Mouse (Mus musculus) adrenal gland, adult (tissue): ENCODE data around the gene Ahsa1.
"Not testable (repeated sequence)": the region's sequence is repeated elsewhere in the genome, so short reads cannot be mapped to it uniquely, and the experiment has no call there.

ENCODE experiments used
- DNase-seq, 2 experiments: peaks; one replicate each; pipeline ENCODE4 v3.0.0; 2022 to 2023; ENCODE audit warnings: low spot score in 1 of 2; ENCODE audit not compliant: inconsistent age in 2 of 2

The Ahsa1 gene

GRCm38 (mm10) chr12:87266108-87266826 is at the start of gene Ahsa1, which contains the start of gene Vipas39:
Ahsa1 (plus strand) TSS chr12:87266479.
Vipas39 (minus strand) TSS chr12:87266256.
- DNase-seq: peak; percentile 91 to 98

- DNase-seq: no peak
Measured at GRCm38 (mm10) chr12:87217596-87217995, 48.7 kb upstream of the Ahsa1 start.

- no peak for DNase-seq
Measured at GRCm38 (mm10) chr12:87219362-87219761, 46.9 kb upstream of the Ahsa1 start.

- DNase-seq: no peak
Measured at GRCm38 (mm10) chr12:87224950-87225349, 41.3 kb upstream of the Ahsa1 start.

- no peak for DNase-seq
Measured at GRCm38 (mm10) chr12:87226801-87227200, 39.5 kb upstream of the Ahsa1 start.

GRCm38 (mm10) chr12:87229633-87230032 is 36.6 kb upstream of the Ahsa1 start:
- no peak for DNase-seq

GRCm38 (mm10) chr12:87230379-87230895 is 35.8 kb upstream of the Ahsa1 start:
- DNase-seq: no peak

GRCm38 (mm10) chr12:87236882-87237483 is 29.3 kb upstream of the Ahsa1 start:
- DNase-seq: no peak

- DNase-seq: no peak
Measured at GRCm38 (mm10) chr12:87238632-87239031, 27.6 kb upstream of the Ahsa1 start, which contains the start of gene Noxred1. Noxred1 (minus strand) TSS chr12:87238732.

GRCm38 (mm10) chr12:87250161-87250560 is 16.1 kb upstream of the Ahsa1 start:
- no peak for DNase-seq

- DNase-seq: no peak
Measured at GRCm38 (mm10) chr12:87253878-87254277, 12.4 kb upstream of the Ahsa1 start.

- DNase-seq: no peak
Measured at GRCm38 (mm10) chr12:87256629-87257028, 9.7 kb upstream of the Ahsa1 start.

- no peak for DNase-seq
Measured at GRCm38 (mm10) chr12:87260562-87260961, 5.7 kb upstream of the Ahsa1 start.

GRCm38 (mm10) chr12:87265444-87265843 is 835 bp upstream of the Ahsa1 start:
- DNase-seq: no peak

GRCm38 (mm10) chr12:87266827-87267603 is 736 bp downstream of the Ahsa1 start:
- no peak for DNase-seq

GRCm38 (mm10) chr12:87267682-87268081 is 1.4 kb downstream of the Ahsa1 start:
- DNase-seq: peak; percentile 36 to 77

- no peak for DNase-seq
Measured at GRCm38 (mm10) chr12:87274853-87275831, 8.9 kb downstream of the Ahsa1 start.

GRCm38 (mm10) chr12:87277251-87277650 is 11.0 kb downstream of the Ahsa1 start:
- not testable (repeated sequence) for DNase-seq

GRCm38 (mm10) chr12:87278118-87278730 is 11.9 kb downstream of the Ahsa1 start:
- DNase-seq: peak in 1 of 2 experiments; percentile 55

- peak in 1 of 2 experiments; percentile 56 for DNase-seq
Measured at GRCm38 (mm10) chr12:87279350-87279749, 13.1 kb downstream of the Ahsa1 start.
